Mouse (Mus musculus) lung, adult 18-20 months (tissue): ENCODE results near the gene Gm5089.

Experiments used
- DNase-seq, 2 experiments: peaks; one replicate each; pipeline ENCODE4 v3.0.0; 2022; ENCODE audit warnings: mixed read lengths in 2 of 2

The Gm5089 gene

GRCm38 (mm10) chr14:122416166-122416771 is 34.6 kb downstream of the Gm5089 start:
- no peak for DNase-seq

- DNase-seq: no peak
These were observed 36.1 kb downstream of the Gm5089 start for GRCm38 (mm10) chr14:122414786-122415185.

GRCm38 (mm10) chr14:122413542-122413928 is 37.4 kb downstream of the Gm5089 start:
- no peak for DNase-seq

- no peak for DNase-seq
These were observed 37.9 kb downstream of the Gm5089 start for GRCm38 (mm10) chr14:122412841-122413541.

- peak in 1 of 2 experiments; percentile 3 for DNase-seq
These were observed 44.2 kb downstream of the Gm5089 start for GRCm38 (mm10) chr14:122406541-122407219.

- no peak for DNase-seq
These were observed 44.9 kb downstream of the Gm5089 start for GRCm38 (mm10) chr14:122405897-122406540.

- DNase-seq: no peak
These were observed 45.7 kb downstream of the Gm5089 start for GRCm38 (mm10) chr14:122405236-122405635.

GRCm38 (mm10) chr14:122404596-122405154 is 46.2 kb downstream of the Gm5089 start:
- no peak for DNase-seq

GRCm38 (mm10) chr14:122403422-122403940 is 47.4 kb downstream of the Gm5089 start:
- no peak for DNase-seq

- no peak for DNase-seq
These were observed 48.1 kb downstream of the Gm5089 start for GRCm38 (mm10) chr14:122402716-122403258.

GRCm38 (mm10) chr14:122401886-122402285 is 49.0 kb downstream of the Gm5089 start:
- no peak for DNase-seq

- DNase-seq: no peak
These were observed 51.0 kb downstream of the Gm5089 start for GRCm38 (mm10) chr14:122399906-122400305.

GRCm38 (mm10) chr14:122398676-122399075 is 52.2 kb downstream of the Gm5089 start:
- no peak for DNase-seq

GRCm38 (mm10) chr14:122393119-122393518 is 57.8 kb downstream of the Gm5089 start:
- no peak for DNase-seq

GRCm38 (mm10) chr14:122390935-122391334 is 60.0 kb downstream of the Gm5089 start:
- no peak for DNase-seq

- DNase-seq: no peak
These were observed 61.1 kb downstream of the Gm5089 start for GRCm38 (mm10) chr14:122389684-122390370.

GRCm38 (mm10) chr14:122388431-122389031 is 62.4 kb downstream of the Gm5089 start:
- DNase-seq: no peak

- DNase-seq: no peak
These were observed 63.1 kb downstream of the Gm5089 start for GRCm38 (mm10) chr14:122387781-122388180.

GRCm38 (mm10) chr14:122386281-122387130 is 64.4 kb downstream of the Gm5089 start:
- no peak for DNase-seq

GRCm38 (mm10) chr14:122385758-122386157 is 65.2 kb downstream of the Gm5089 start:
- DNase-seq: no peak

GRCm38 (mm10) chr14:122385238-122385534 is 65.7 kb downstream of the Gm5089 start:
- DNase-seq: no peak
